Mouse (Mus musculus) WW6 (cell line): Measurements from ENCODE around the gene Ldlrad3.
A peak's percentile ranks its signal among the peaks of the same experiment; 100 is the strongest.

ENCODE experiments used
- DNase-seq: peaks from one replicate; pipeline ENCODE4 v3.0.0-alpha.2; 2013; ENCODE audit warnings: low read depth, low spot score

Gene Ldlrad3

DNA sequence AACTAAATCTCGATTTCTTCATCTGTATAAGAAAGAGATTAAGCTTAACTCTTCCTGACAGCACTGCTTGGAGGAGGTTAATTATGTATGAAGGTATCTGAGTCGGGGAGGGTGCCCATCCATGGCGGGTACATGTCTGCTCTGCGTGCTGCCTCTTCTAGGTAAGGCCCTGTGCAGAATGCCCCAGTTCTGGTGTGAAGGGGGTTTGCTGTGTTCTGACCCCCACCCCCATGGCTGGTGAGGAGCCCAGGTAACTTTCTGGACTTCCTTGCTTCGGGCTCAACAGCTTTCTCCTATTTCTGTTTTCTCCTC, 279.9 kb downstream of the Ldlrad3 start:
- DNase-seq: no peak

- peak; percentile 73 for DNase-seq
Observed at GRCm38 (mm10) chr2:101905534-101906378, 280.4 kb downstream of the Ldlrad3 start.

GRCm38 (mm10) chr2:101902196-101902595, 284.0 kb downstream of the Ldlrad3 start:
- no peak for DNase-seq
